Mouse (Mus musculus) heart, adult 2 months (tissue): ENCODE data around the gene Bcl11a. TPM values are rescaled to one million over a fixed set of nuclear protein-coding genes. Genes with fewer than 3 reads are reported as not detected.
"Not testable (repeated sequence)": the region's sequence is repeated elsewhere in the genome, so short reads cannot be mapped to it uniquely, and the experiment has no call there.

ENCODE experiments used
- DNase-seq, 2 experiments: peaks; one replicate each; pipeline ENCODE4 v3.0.0; 2021
- H3K27ac ChIP-seq: fragments of 200-600 bp; 2 replicates; pipeline ENCODE4 v1.8.1; 2022
- H3K27me3 ChIP-seq: fragments of 200-500 bp; 2 replicates; pipeline ENCODE4 v1.6.1; 2012; ENCODE audit warnings: mild to moderate bottlenecking, low read length, inconsistent platforms, mixed read lengths; ENCODE audit not compliant: control insufficient read depth, insufficient read depth
- H3K36me3 ChIP-seq: fragments of 200-500 bp; 2 replicates; pipeline ENCODE4 v1.6.1; 2012; ENCODE audit warnings: low read length, inconsistent platforms; ENCODE audit not compliant: control insufficient read depth, insufficient read depth
- H3K4me1 ChIP-seq: fragments of 200-500 bp; 2 replicates; pipeline ENCODE4 v1.6.1; 2011; ENCODE audit warnings: low read length; ENCODE audit not compliant: control insufficient read depth, insufficient read depth
- H3K4me3 ChIP-seq: fragments of 200-600 bp; 2 replicates; pipeline ENCODE4 v1.8.1; 2022
- H3K79me2 ChIP-seq: fragments of 200-500 bp; replicated peaks from 2 replicates; pipeline ENCODE4 v1.6.1; 2012; ENCODE audit warnings: mild to moderate bottlenecking, inconsistent platforms, low read length, moderate library complexity, mixed read lengths; ENCODE audit not compliant: control insufficient read depth, insufficient read depth
- H3K9ac ChIP-seq: fragments of 200-500 bp; 2 replicates; pipeline ENCODE4 v1.6.1; 2012; ENCODE audit warnings: low read depth, mild to moderate bottlenecking, control low read depth, inconsistent platforms, low read length, mixed read lengths
- CTCF ChIP-seq: fragments of 200-600 bp; IDR thresholded peaks from 2 replicates; pipeline ENCODE4 v1.8.1; 2022; ENCODE audit warnings: antibody characterized with exemption, mild to moderate bottlenecking, moderate library complexity
- EP300 ChIP-seq: fragments of 200-500 bp; IDR thresholded peaks from 2 replicates; pipeline ENCODE4 v1.6.1; 2011; ENCODE audit warnings: low read depth, low read length, control low read depth; ENCODE audit not compliant: insufficient read depth
- POLR2A ChIP-seq: fragments of 200-500 bp; IDR thresholded peaks from 2 replicates; pipeline ENCODE4 v1.6.1; 2011; ENCODE audit warnings: mild to moderate bottlenecking, low read depth, low read length, control low read depth; ENCODE audit not compliant: insufficient read depth
- WGBS: fragments of 180-500 bp; shearing (Covaris S2); methylation state at CpG from one replicate; pipeline ENCODE4 v1.1.7; 2018; 5-methylcytosine and 5-hydroxymethylcytosine counted together
- intact Hi-C: fragments of 180-260 bp; cut with DNase I; formaldehyde crosslinking; loops from one replicate; pipeline ENCODE4 v1.15.1; 2025
- polyA plus RNA-seq: library from polyadenylated mRNA; depleted of rRNA; stranded (reverse); fragments of >200 nt; gene quantifications from 2 replicates; pipeline ENCODE4 v1.2.3, GENCODE M21; 2012
- total RNA-seq, 2 experiments: library from RNA; stranded (reverse); gene quantifications; 2 replicates each; pipeline ENCODE4 v1.2.3; 2021

Gene Bcl11a
- total and polyA plus RNA-seq, 3 experiments = 1.1 to 4.2 (median 2.4) TPM

DNA sequence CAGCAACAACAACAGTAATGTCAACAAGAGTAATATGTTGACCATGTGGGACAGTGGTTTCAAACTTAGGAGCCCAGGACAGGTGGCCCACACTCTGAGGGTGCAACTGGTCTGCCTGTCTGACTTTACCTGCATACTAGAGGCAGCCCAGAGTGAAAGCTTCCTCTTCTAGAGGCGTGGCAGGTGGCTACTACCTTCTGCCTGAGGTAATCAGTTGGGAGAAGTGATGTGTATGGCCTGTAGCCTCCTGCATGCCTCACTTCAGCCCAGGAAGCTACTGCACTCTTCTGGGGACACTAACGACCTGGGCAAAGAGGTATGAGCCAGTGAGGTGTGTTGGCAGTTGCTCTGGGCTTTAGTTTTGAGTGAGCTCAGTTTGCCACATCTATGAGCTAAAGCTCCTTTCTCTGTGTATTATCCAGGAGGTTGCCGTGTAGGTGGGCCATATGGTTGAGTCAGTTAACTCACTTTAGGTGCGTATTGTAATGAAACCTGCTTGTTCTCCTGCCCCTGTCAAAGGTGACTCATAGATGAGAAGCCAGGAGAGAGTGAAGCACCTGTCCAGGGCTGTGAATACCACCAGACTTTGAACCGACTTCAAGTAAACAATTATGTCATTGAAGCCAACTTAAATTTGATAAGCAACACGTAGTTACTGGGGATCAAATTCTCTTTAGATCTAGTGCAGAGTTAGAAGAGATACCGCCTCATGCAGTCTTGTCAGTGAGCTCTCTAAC is 38.9 kb downstream of the Bcl11a start:
- WGBS = 82% methylated on average over 7 of the region's 7 CpGs
- H3K4me1 ChIP-seq = peaks cover 2% of the 10 kb centered on the region; the same call in 1 of the 2 replicates
- no peaks in the 10 kb centered on the region for H3K79me2 ChIP-seq
- H3K27ac ChIP-seq = no peak overlapping the region
- H3K4me3 ChIP-seq = no peak overlapping the region
- H3K9ac ChIP-seq = no peak overlapping the region
- intact Hi-C loops = no loop called here
- no peaks in the 10 kb centered on the region for H3K27me3 ChIP-seq
- DNase-seq = no peak
- no peaks in the 10 kb centered on the region for H3K36me3 ChIP-seq
- TF ChIP-seq POLR2A (no peak), EP300 (no peak), CTCF (no peak)

DNA sequence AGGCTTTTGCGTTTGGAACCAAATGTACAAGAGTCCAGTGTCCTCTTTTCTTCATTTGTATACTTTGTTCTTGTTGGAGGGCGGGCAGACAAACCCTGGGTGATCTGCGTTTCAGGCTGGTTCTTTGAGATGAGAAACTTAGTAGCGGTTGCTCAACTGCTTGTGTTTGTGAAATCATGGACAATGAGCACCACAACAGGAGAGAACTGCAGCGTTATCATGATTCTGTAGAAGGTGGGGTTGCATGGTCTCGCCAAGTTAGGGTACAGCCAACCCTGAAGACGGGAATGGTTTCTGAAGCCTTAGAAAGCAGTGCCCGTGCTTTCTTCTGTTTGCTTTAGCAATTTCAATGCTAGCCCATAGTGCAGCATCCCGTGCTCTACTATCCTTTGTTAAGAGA is 43.3 kb downstream of the Bcl11a start:
- 87% methylated on average over 9 of the region's 9 CpGs for WGBS
- DNase-seq = no peak

DNA sequence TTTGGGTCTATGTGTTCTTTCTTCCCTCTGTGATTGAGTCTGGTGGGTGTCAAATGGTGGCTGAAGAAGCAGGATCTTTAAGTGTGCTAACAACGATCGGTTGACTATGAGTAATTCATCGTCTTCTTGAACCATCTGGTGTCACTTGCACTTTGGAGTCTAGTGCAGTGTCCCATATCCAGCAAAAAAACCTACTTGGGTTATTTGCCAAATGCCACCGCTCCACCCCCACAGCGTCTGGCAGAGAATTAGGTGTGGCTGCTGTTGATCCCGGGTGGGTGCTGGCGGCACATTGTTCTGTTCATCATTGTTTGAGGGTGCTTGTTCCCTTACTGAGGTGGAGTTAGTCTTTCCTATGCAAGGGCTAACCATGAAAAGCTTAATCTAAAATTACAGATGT is 45.0 kb downstream of the Bcl11a start:
- intact Hi-C loops = no loop called here
- Histone ChIP-seq H3K27ac (no peak overlapping the region), H3K4me3 (no peak overlapping the region), H3K4me1 (no peaks in the 10 kb centered on the region), H3K79me2 (no peaks in the 10 kb centered on the region), H3K9ac (no peak overlapping the region), H3K27me3 (no peaks in the 10 kb centered on the region), H3K36me3 (no peaks in the 10 kb centered on the region)
- no peak for DNase-seq
- TF ChIP-seq CTCF (no peak), POLR2A (no peak), EP300 (no peak)
- WGBS = 77% methylated on average over 7 of the region's 7 CpGs

More for the DNA sequence above, 43.3 kb downstream of the Bcl11a start:
- Histone ChIP-seq H3K27me3 (no peaks in the 10 kb centered on the region), H3K36me3 (no peaks in the 10 kb centered on the region), H3K4me3 (no peak overlapping the region), H3K79me2 (no peaks in the 10 kb centered on the region), H3K27ac (no peak overlapping the region), H3K4me1 (no peaks in the 10 kb centered on the region), H3K9ac (no peak overlapping the region)
- TF ChIP-seq EP300 (no peak), CTCF (no peak), POLR2A (no peak)
- intact Hi-C loops = no loop called here

DNA sequence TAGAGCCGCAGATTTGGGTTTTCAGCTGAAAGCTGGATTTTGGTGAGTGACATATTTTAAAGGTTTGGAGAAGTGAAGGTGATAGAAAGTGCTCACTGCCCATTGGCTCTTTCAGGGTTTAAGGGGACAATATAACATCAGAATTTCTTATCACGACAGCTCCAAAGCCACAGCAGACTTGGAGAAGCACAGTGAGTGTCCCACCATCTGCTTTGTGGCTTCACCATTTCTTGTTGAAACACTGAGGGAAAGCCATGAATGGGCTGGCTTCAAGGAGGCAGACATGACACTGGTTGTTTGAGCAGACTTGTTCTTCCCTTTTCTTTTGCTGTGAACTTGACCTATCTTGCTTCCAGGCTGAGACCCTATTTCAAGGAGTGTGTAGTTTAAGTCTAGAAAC is 46.1 kb downstream of the Bcl11a start:
- H3K27me3 ChIP-seq = no peaks in the 10 kb centered on the region
- no peaks in the 10 kb centered on the region for H3K36me3 ChIP-seq
- no peaks in the 10 kb centered on the region for H3K79me2 ChIP-seq
- intact Hi-C loops = no loop called here
- no peak overlapping the region for H3K27ac ChIP-seq
- TF ChIP-seq CTCF (no peak), EP300 (no peak), POLR2A (no peak)
- no peak overlapping the region for H3K4me3 ChIP-seq
- H3K4me1 ChIP-seq = no peaks in the 10 kb centered on the region
- 86% methylated on average over 2 of the region's 2 CpGs for WGBS
- H3K9ac ChIP-seq = no peak overlapping the region
- DNase-seq = no peak

DNA sequence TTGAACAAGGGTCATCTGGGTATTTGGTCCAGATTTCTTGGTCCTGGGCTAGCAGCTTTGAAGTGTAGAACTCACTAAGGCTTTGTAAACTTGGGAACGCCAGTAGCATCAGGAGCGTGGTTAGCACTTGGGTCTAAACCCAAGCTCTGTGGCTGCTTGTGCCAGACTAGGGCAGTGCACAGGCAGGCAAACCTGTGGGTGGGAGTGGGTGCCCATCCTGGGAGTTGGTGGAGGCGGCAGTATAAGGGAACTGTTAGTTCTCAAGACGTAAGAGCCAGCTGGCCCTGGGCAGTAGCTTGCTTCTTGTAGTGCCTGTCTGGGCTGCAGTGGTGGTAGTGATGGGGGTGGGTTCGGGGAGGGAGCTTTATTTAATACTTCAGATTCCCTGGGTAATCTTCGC is 47.2 kb downstream of the Bcl11a start:
- Histone ChIP-seq H3K27me3 (no peaks in the 10 kb centered on the region), H3K4me3 (no peak overlapping the region), H3K4me1 (no peaks in the 10 kb centered on the region), H3K36me3 (no peaks in the 10 kb centered on the region), H3K79me2 (no peaks in the 10 kb centered on the region), H3K9ac (no peak overlapping the region), H3K27ac (no peak overlapping the region)
- no peak for DNase-seq
- TF ChIP-seq EP300 (no peak), POLR2A (no peak), CTCF (no peak)
- intact Hi-C loops = no loop called here
- WGBS = 81% methylated on average over 6 of the region's 6 CpGs

DNA sequence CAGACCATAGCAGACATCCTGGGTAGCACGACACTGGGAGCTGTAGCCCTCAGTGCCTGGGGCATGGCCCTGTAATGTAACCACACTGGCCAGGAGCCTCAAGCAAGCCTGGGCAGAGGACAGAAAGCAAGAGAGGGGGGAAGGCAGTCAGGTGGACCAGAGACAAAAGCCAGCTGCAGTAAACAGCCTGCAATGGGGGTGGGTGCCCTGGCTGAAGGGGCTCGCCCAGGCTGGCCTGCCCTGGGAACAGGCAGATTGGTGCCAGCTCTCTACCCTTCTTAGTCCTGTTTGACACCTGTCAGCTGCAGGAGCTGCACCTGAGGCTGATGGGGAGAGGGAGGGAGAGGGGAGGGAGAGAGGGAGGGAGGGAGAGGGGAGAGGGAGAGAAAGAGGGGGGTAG is 50.1 kb downstream of the Bcl11a start:
- H3K4me1 ChIP-seq = no peaks in the 10 kb centered on the region
- no peak overlapping the region for H3K4me3 ChIP-seq
- H3K79me2 ChIP-seq = no peaks in the 10 kb centered on the region
- no peak for DNase-seq
- H3K27me3 ChIP-seq = no peaks in the 10 kb centered on the region
- H3K9ac ChIP-seq = no peak overlapping the region
- intact Hi-C loops = no loop called here
- WGBS = 73% methylated on average over 2 of the region's 2 CpGs
- TF ChIP-seq CTCF (no peak), EP300 (no peak), POLR2A (no peak)
- H3K27ac ChIP-seq = no peak overlapping the region
- H3K36me3 ChIP-seq = no peaks in the 10 kb centered on the region

DNA sequence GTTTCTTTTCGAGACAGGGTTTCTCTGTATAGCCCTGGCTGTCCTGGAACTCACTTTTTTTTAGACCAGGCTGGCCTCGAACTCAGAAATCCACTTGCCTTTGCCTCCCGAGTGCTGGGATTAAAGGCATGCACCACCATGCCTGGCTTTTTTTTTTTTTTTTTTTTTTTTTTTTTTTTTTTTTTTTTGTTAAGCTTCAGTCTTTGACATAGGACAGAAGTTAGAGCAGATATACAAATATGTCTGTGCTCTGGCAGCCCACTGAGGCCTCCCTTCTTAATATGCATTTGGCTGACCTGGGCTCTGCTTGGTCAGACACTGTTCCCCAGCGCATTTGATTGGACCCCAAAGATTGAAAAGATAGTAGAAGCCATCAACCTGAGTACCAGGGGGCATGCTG is 51.0 kb downstream of the Bcl11a start:
- H3K27me3 ChIP-seq, H3K36me3 ChIP-seq, H3K9ac ChIP-seq, H3K4me1 ChIP-seq, H3K27ac ChIP-seq, H3K4me3 ChIP-seq, DNase-seq, H3K79me2 ChIP-seq, intact Hi-C loops: not testable (repeated sequence)
- 79% methylated on average over 4 of the region's 4 CpGs for WGBS
